Mouse (Mus musculus) midbrain, embryonic 14.5 days (tissue): ENCODE measurements around the gene Pxmp4. TPM values are rescaled to one million over a fixed set of nuclear protein-coding genes. Genes with fewer than 3 reads are reported as not detected.

Source experiments
- ATAC-seq: fragments of 200-750 bp; cut with Nextera tagmentation; 2 replicates; pipeline ENCODE4 v1.8.0; 2017; ENCODE audit warnings: moderate number of reproducible peaks, moderate library complexity; ENCODE audit not compliant: low FRiP score, low TSS enrichment
- DNase-seq: peaks from one replicate; pipeline ENCODE4 v3.0.0-alpha.2; 2015
- H3K27ac ChIP-seq: fragments of 300-500 bp; sonication (generic); replicated peaks from 2 replicates; pipeline ENCODE4 v1.5.1; 2014; ENCODE audit warnings: mild to moderate bottlenecking, low read depth, low read length, moderate library complexity
- H3K27me3 ChIP-seq: fragments of 300-500 bp; sonication (generic); 2 replicates; pipeline ENCODE4 v1.6.1; 2014; ENCODE audit warnings: low read length, control low read depth, mixed read lengths; ENCODE audit not compliant: control insufficient read depth, insufficient read depth
- H3K36me3 ChIP-seq: fragments of 300-500 bp; sonication (generic); 2 replicates; pipeline ENCODE4 v1.6.1; 2014; ENCODE audit warnings: low read length, control low read depth; ENCODE audit not compliant: control insufficient read depth, insufficient read depth
- H3K4me1 ChIP-seq: fragments of 300-500 bp; sonication (generic); 2 replicates; pipeline ENCODE4 v1.6.1; 2014; ENCODE audit warnings: mild to moderate bottlenecking, antibody characterized with exemption, low read length, control low read depth; ENCODE audit not compliant: control insufficient read depth, insufficient read depth
- H3K4me2 ChIP-seq: fragments of 300-500 bp; sonication (generic); 2 replicates; pipeline ENCODE4 v1.6.1; 2014; ENCODE audit warnings: mild to moderate bottlenecking, low read length, moderate library complexity
- H3K4me3 ChIP-seq: fragments of 300-500 bp; sonication (generic); replicated peaks from 2 replicates; pipeline ENCODE4 v1.5.1; 2014; ENCODE audit warnings: low read depth, low read length
- H3K9ac ChIP-seq: fragments of 300-500 bp; sonication (generic); replicated peaks from 2 replicates; pipeline ENCODE4 v1.6.1; 2014; ENCODE audit warnings: mild to moderate bottlenecking, low read length, moderate library complexity
- H3K9me3 ChIP-seq: fragments of 300-500 bp; sonication (generic); 2 replicates; pipeline ENCODE4 v1.6.1; 2016; ENCODE audit warnings: low read length, control low read depth, mixed read lengths; ENCODE audit not compliant: control insufficient read depth
- WGBS: fragments of 180-500 bp; shearing (Covaris S2); extraction: QIAGEN DNeasy Blood & Tissue Kit; methylation state at CpG from one replicate; pipeline ENCODE4 v1.1.7; 2014; 5-methylcytosine and 5-hydroxymethylcytosine counted together
- polyA plus RNA-seq: library from polyadenylated mRNA; unstranded; fragments of >200 nt; fragmentation: Nextera tagmentation; extraction: Ambion mirVana; gene quantifications from 2 replicates; pipeline ENCODE4 v1.2.1, GENCODE M21; 2014

Gene Pxmp4
- polyA plus RNA-seq, 1 experiment from 2014 or later = 14.2 TPM

DNA sequence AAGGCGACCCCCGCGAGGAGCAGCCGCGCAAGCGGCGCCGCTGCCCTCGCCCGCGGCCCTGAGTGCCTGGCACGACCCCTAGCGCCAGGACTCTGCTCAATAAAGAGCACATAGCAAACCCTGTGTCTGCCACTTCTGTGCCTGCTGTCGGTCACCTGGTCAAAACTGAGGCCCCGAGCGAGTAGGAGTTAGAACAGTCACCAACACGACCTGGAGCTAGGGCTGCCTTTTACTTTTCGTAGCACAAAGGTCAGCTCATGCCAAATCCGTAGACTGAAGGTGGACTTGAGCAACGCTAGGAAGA, 53.7 kb downstream of the Pxmp4 start:
- WGBS = 13% methylated on average over 20 of the region's 20 CpGs
- DNase-seq (no peak), ATAC-seq (no peak)
- Histone ChIP-seq H3K27me3 (peaks cover 7% of the 10 kb centered on the region; the same call in 1 of the 2 replicates), H3K36me3 (0 out of 2 replicates have a peak, but pooled peaks cover 4% of the 10 kb centered on the region), H3K4me1 (peaks cover 18% of the 10 kb centered on the region), H3K4me3 (peak overlapping the region; percentile 41), H3K9ac (peak overlapping the region; percentile 44; the same call in 1 of the 2 replicates), H3K9me3 (no peaks in the 10 kb centered on the region), H3K4me2 (peak overlapping the region; percentile 85), H3K27ac (no peak overlapping the region)

DNA sequence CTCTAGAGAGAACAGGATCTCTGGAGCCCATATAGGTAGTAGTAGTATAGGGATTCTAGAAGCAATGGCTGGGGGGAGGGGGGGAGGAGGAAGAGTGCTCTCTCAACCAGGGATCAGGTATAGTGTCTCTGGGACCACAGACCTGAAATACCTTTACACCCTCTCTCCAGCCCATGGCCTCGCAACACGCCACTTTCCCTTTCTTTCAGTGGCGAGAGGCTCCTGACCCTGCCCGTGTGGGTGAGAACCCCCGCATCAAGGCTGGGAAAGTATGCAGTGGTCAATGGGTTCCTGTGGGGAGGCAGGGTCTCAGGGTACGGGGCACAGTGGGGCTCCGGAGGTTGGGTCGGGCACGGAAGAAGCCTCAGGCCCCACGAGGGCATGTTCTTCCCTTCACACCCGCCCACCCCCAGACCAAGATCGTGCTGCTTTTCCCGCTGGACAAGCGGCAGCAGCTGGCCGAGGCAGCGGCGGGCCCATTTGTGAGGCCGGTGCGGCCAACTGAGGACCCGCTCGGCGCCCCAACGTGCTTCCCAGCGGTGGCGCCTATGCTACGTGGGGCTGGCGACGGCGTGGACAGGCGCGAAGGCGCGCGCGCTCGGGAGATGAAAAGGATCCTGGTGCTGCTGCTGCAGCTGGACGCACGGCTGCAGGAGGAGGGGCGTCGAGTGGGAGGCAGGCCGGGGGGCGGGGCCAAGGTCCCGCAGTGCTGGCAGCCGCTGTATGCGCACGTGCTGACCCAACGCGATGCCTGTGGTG, 54.2 kb downstream of the Pxmp4 start:
- peaks cover 18% of the 10 kb centered on the region for H3K4me1 ChIP-seq
- H3K27me3 ChIP-seq = peaks cover 7% of the 10 kb centered on the region; the same call in 1 of the 2 replicates
- peak; percentile 87 for DNase-seq
- H3K27ac ChIP-seq = peak overlapping the region; percentile 41; the same call in 1 of the 2 replicates
- peak; percentile 77 for ATAC-seq
- peak overlapping the region; percentile 41 for H3K4me3 ChIP-seq
- no peaks in the 10 kb centered on the region for H3K9me3 ChIP-seq
- peak overlapping the region; percentile 85 for H3K4me2 ChIP-seq
- H3K36me3 ChIP-seq = 0 out of 2 replicates have a peak, but pooled peaks cover 4% of the 10 kb centered on the region
- H3K9ac ChIP-seq = peak overlapping the region; percentile 44; the same call in 1 of the 2 replicates
- WGBS = 2% methylated on average over 44 of the region's 48 CpGs

DNA sequence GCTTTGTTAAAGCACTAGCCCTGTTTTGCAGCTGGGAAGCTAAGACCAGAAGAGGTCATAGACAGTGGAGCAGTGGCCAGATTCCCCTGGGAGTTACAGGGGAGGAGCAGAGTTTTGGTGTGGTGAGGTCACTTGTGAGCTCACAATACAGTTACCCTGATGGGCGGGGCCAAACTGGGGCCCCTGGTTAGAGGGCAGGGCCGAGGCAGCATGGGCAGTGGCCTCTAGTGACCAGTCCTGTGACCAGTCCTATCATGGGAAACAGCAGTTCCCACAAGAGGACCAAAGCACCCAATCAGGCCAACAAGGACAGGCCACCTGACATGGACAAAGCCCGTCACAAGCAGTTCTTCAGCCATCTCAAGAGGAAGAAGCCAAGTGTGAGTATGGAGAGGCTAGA, 54.8 kb downstream of the Pxmp4 start:
- DNase-seq (no peak), ATAC-seq (no peak)
- H3K36me3 ChIP-seq = 0 out of 2 replicates have a peak, but pooled peaks cover 4% of the 10 kb centered on the region
- WGBS = 50% methylated on average over 3 of the region's 3 CpGs
- no peak overlapping the region for H3K4me3 ChIP-seq
- peak overlapping the region; percentile 85; the same call in 1 of the 2 replicates for H3K4me2 ChIP-seq
- H3K9ac ChIP-seq = no peak overlapping the region
- no peak overlapping the region for H3K27ac ChIP-seq
- peaks cover 18% of the 10 kb centered on the region for H3K4me1 ChIP-seq
- no peaks in the 10 kb centered on the region for H3K9me3 ChIP-seq
- H3K27me3 ChIP-seq = peaks cover 7% of the 10 kb centered on the region; the same call in 1 of the 2 replicates

DNA sequence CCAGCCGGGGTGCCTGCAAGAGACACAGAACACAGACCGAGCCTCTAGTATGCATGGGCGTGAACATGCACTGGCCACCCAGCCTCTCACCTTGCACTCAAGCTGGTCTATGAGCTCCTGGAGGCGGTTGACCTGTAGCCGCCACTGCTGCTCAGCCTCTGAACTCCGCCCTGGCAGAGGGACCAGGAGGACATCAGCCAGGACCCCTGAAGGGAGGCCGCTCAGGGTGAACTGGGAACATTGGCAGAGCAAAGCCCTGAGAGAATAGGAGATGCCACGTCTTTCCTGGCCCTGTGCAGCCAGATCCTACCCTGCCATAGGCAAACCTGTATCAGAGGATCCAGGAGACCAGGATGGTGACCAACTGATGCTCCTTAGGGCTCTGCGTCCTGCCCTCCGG, 56.8 kb downstream of the Pxmp4 start, which contains the start of gene 1700003F12Rik:
1700003F12Rik (plus strand) TSS at position 375 of the 400 bp plus-strand sequence.
- Histone ChIP-seq H3K9me3 (no peaks in the 10 kb centered on the region), H3K27me3 (peaks cover 7% of the 10 kb centered on the region; the same call in 1 of the 2 replicates), H3K4me2 (no peak within 1 kb of the TSS), H3K27ac (no peak within 1 kb of the TSS), H3K4me1 (peaks cover 11% of the 10 kb centered on the region; the same call in 1 of the 2 replicates), H3K36me3 (0 out of 2 replicates have a peak, but pooled peaks cover 4% of the 10 kb centered on the region), H3K4me3 (no peak within 1 kb of the TSS), H3K9ac (no peak within 1 kb of the TSS)
- WGBS = 91% methylated on average over 10 of the region's 10 CpGs
- no peak for ATAC-seq
- no peak for DNase-seq

DNA sequence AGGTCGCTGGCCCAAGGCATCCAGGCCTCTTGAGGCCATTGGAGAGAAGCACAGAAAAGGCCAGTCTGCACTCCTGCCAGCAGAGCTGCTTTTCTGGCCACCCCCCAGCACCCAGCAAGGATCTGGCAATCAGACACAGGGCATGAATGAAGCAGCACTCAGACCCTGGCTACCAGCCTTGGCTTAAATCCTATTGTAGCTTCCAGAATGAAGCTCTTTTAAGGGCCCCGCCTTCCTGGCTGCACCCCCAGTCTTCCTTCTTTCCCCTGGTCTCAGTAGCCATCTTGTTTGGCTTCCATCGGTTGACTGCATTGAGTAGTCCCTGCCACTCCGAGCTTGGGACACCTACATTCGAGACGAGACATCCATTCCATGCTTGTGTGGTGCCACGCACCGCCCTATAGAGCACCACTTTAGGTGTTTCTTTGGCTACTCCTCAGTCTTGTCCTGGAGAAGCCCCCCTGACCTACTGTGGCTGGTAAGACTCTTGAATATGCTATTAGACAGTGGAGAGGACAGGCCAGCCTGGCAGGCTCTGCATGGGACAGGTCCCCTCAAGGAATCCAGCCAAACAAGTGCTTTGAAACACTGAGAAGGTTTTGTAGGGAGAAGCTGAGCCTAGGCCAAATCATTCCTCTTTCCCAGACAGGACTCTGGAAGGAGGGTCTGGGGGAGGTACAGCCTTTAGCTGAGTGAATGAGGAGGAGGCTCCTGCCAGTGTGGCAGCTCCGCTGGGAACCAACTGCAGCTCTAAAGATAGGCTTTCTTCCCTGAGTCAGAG, 59.8 kb downstream of the Pxmp4 start:
- H3K4me2 ChIP-seq = no peak overlapping the region
- H3K27ac ChIP-seq = no peak overlapping the region; the same call in 1 of the 2 replicates
- DNase-seq = peak; percentile 59
- WGBS = 80% methylated on average over 9 of the region's 9 CpGs
- no peak overlapping the region for H3K9ac ChIP-seq
- H3K9me3 ChIP-seq = no peaks in the 10 kb centered on the region
- peak; percentile 46; the same call in 1 of the 2 replicates for ATAC-seq
- H3K27me3 ChIP-seq = no peaks in the 10 kb centered on the region
- no peak overlapping the region for H3K4me3 ChIP-seq
- H3K36me3 ChIP-seq = 0 out of 2 replicates have a peak, but pooled peaks cover 4% of the 10 kb centered on the region
- no peaks in the 10 kb centered on the region; the same call in 1 of the 2 replicates for H3K4me1 ChIP-seq

DNA sequence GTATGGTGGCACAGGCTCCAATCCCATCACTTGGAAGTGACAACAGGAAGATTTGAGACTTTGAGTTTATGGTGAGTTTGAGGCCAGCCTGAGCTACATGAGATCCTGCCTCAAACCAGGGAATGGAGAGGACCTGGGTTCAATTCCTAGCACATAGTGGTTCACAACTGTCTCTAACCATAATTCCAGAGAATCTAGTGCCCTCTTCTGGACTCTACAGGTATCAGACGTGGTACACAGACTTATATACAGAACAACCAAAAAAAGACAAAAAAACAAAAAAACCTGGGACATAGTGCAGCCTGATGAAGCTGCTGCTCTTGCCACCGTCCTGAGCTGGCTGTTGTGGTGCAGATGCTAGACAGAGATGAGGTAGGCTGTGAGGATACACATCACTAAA, 61.9 kb downstream of the Pxmp4 start:
- H3K27me3 ChIP-seq = no peaks in the 10 kb centered on the region
- no peak for ATAC-seq
- WGBS = 85% methylated on average over 2 of the region's 2 CpGs
- no peaks in the 10 kb centered on the region for H3K9me3 ChIP-seq
- H3K36me3 ChIP-seq = peaks cover 4% of the 10 kb centered on the region; the same call in 1 of the 2 replicates
- no peak for DNase-seq
- peaks cover 4% of the 10 kb centered on the region; the same call in 1 of the 2 replicates for H3K4me1 ChIP-seq
- H3K27ac ChIP-seq = no peak overlapping the region
- H3K4me2 ChIP-seq = no peak overlapping the region
- H3K4me3 ChIP-seq = no peak overlapping the region
- no peak overlapping the region for H3K9ac ChIP-seq

DNA sequence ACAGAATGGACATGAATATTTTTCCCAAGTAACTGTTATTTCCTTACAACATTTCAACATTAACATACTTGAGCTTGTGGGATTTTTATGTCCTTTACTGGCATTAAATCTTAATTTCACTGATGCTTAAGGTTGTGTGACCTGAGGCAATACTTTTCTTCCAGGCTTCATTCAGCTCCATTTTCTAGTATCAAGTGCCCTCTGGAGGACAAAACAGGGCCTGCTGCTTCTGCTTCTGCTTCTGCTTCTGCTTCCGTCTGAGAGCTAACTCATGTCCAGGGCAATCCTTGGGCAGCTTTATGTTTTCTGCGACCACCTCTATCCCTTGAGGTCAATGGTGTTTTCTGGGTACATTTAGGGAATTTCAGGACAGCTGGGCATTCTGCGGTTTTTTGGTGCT, 63.8 kb downstream of the Pxmp4 start:
- Histone ChIP-seq H3K27me3 (no peaks in the 10 kb centered on the region), H3K9me3 (no peaks in the 10 kb centered on the region), H3K36me3 (peaks cover 17% of the 10 kb centered on the region), H3K9ac (no peak overlapping the region), H3K4me2 (no peak overlapping the region), H3K4me3 (no peak overlapping the region), H3K4me1 (peaks cover 4% of the 10 kb centered on the region; the same call in 1 of the 2 replicates), H3K27ac (no peak overlapping the region)
- WGBS = 73% methylated on average over 3 of the region's 3 CpGs
- peak; percentile 79 for DNase-seq
- no peak for ATAC-seq

DNA sequence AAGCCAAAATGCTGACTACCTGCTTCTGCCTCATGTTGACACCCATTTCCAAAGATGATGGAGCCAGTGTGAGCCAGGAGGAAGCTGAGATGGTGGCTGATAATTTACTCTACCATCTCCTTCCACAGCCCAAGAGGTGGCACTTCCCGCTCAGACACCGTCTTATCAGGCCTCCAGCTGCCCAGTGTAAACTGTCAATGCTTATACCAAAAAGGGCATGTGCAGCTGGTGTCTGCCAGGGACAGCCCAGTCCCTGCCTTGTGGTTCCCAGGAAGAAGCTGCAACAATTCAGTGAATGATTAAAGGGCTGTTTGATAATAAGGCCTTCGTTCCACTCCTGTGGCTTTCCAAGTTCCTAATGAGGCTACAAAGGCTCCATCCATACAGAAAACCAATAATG, 64.8 kb downstream of the Pxmp4 start:
- WGBS = 58% methylated on average over 3 of the region's 3 CpGs
- no peak overlapping the region; the same call in 1 of the 2 replicates for H3K9ac ChIP-seq
- no peak for DNase-seq

More for the DNA sequence above, 64.8 kb downstream of the Pxmp4 start:
- H3K4me1 ChIP-seq = peaks cover 4% of the 10 kb centered on the region; the same call in 1 of the 2 replicates
- H3K4me3 ChIP-seq = no peak overlapping the region
- H3K4me2 ChIP-seq = no peak overlapping the region
- H3K27ac ChIP-seq = peak overlapping the region; percentile 37; the same call in 1 of the 2 replicates
- no peak for ATAC-seq
- H3K9me3 ChIP-seq = no peaks in the 10 kb centered on the region
- H3K27me3 ChIP-seq = no peaks in the 10 kb centered on the region
- peaks cover 27% of the 10 kb centered on the region for H3K36me3 ChIP-seq
